Mouse (Mus musculus) forebrain, postnatal 0 days (tissue): Measurements from ENCODE around the gene Gtf3c5. TPM values are rescaled to one million over a fixed set of nuclear protein-coding genes. Genes with fewer than 3 reads are reported as not detected.

Experiments used
- ATAC-seq: fragments of 200-750 bp; cut with Nextera tagmentation; 2 replicates; pipeline ENCODE4 v1.8.0; 2017; ENCODE audit warnings: mild to moderate bottlenecking, moderate library complexity
- DNase-seq: peaks from one replicate; pipeline ENCODE4 v3.0.0-alpha.2; 2015
- H3K27ac ChIP-seq: fragments of 300-500 bp; sonication (generic); 2 replicates; pipeline ENCODE4 v1.5.1; 2014; ENCODE audit warnings: low read depth, mild to moderate bottlenecking, antibody characterized with exemption, low read length, moderate library complexity, mixed read lengths
- H3K27me3 ChIP-seq: fragments of 300-500 bp; sonication (generic); 2 replicates; pipeline ENCODE4 v1.6.1; 2014; ENCODE audit warnings: mild to moderate bottlenecking, low read length, mixed read lengths; ENCODE audit not compliant: insufficient read depth
- H3K36me3 ChIP-seq: fragments of 300-500 bp; sonication (generic); 2 replicates; pipeline ENCODE4 v1.6.1; 2014; ENCODE audit warnings: mild to moderate bottlenecking, moderate library complexity; ENCODE audit not compliant: insufficient read depth
- H3K4me1 ChIP-seq: fragments of 300-500 bp; sonication (generic); 2 replicates; pipeline ENCODE4 v1.6.1; 2014; ENCODE audit warnings: antibody characterized with exemption; ENCODE audit not compliant: insufficient read depth
- H3K4me2 ChIP-seq: fragments of 300-500 bp; sonication (generic); 2 replicates; pipeline ENCODE4 v1.6.1; 2014; ENCODE audit warnings: low read depth, mild to moderate bottlenecking, moderate library complexity
- H3K4me3 ChIP-seq: fragments of 300-500 bp; sonication (generic); 2 replicates; pipeline ENCODE4 v1.5.1; 2014; ENCODE audit warnings: low read depth, low read length, mixed read lengths
- H3K9ac ChIP-seq: fragments of 300-500 bp; sonication (generic); 2 replicates; pipeline ENCODE4 v1.6.1; 2014; ENCODE audit warnings: mild to moderate bottlenecking
- H3K9me3 ChIP-seq: fragments of 300-500 bp; sonication (generic); 2 replicates; pipeline ENCODE4 v1.6.1; 2016; ENCODE audit warnings: low read length
- CTCF ChIP-seq: sonication (generic); IDR thresholded peaks from 2 replicates; pipeline ENCODE4 v1.5.1; 2016; ENCODE audit warnings: antibody characterized with exemption, control low read depth, low read depth
- WGBS: fragments of 180-500 bp; shearing (Covaris S2); extraction: QIAGEN DNeasy Blood & Tissue Kit; methylation state at CpG from one replicate; pipeline ENCODE4 v1.1.7; 2014; 5-methylcytosine and 5-hydroxymethylcytosine counted together
- polyA plus RNA-seq: library from polyadenylated mRNA; unstranded; fragments of >200 nt; fragmentation: Nextera tagmentation; extraction: Ambion mirVana; gene quantifications from 2 replicates; pipeline ENCODE4 v1.2.1, GENCODE M21; 2015
- total RNA-seq: library from RNA; depleted of rRNA; stranded (reverse); fragments of >200 nt; gene quantifications from 2 replicates; pipeline ENCODE4 v1.2.3, GENCODE M21; 2014

The Gtf3c5 gene
- total and polyA plus RNA-seq, 2 experiments from 2014 or later, result 32.7 to 33.3 TPM

DNA sequence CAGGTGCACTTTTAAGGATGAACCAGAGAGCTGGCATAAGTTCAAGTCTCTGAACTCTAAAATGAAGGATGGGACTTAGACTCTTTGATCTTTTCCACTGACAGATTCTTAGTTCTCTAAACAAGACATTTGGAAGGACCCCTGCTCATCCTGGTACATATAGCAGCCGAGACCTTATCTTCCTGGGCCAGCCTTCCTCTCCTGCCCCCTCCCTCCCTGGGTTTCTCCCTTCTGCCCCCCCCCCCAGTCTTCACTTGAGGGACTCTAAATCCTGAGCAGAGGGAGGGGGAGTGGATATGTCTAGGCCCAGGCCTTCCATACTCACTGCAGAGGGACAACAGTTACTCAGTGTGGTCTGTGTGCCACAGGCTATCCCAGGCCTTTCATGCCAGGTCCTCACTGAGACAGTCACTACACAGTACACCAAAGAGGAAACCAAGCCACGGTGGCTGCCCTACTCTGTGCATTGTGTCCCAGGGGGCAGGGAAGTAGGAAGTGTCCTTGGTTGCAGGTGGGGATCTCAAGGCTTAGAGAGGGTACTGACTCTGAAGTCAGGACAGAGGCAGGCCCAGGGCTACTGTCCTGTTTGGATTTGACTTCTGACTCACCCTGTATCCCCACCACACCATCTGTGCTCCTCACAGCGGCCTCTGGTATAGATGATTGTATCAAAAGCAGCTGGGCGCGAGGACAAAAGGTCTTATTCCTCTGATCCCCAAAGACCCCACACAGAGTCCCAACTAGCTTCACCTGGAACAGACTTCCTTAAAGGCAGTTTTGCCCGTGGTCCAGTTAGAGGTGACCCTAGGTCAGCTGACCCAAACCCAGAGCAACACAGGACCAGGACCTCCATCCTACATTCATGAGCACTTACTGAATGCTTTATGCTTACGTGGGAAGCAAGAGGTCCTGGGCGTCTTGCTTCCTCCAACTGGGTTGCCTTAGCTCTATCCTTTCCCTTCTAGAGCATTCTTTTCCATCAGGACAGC lies 34.2 kb upstream of the Gtf3c5 start:
- TF ChIP-seq CTCF, result no peak
- 77% methylated on average over 8 of the region's 8 CpGs for WGBS

GRCm38 (mm10) chr2:28616874-28617273 lies 33.3 kb upstream of the Gtf3c5 start:
- H3K27ac ChIP-seq, result no peak overlapping the region
- no peaks in the 10 kb centered on the region for H3K4me1 ChIP-seq
- DNase-seq (no peak), ATAC-seq (no peak)
- H3K9me3 ChIP-seq, result no peaks in the 10 kb centered on the region
- 0 out of 2 replicates have a peak, but pooled peaks cover 4% of the 10 kb centered on the region for H3K27me3 ChIP-seq
- H3K4me3 ChIP-seq, result no peak overlapping the region
- WGBS, result 84% methylated on average over 9 of the region's 9 CpGs
- H3K9ac ChIP-seq, result no peak overlapping the region
- no peak for TF ChIP-seq CTCF
- no peak overlapping the region for H3K4me2 ChIP-seq
- no peaks in the 10 kb centered on the region for H3K36me3 ChIP-seq

More for the DNA sequence above, 34.2 kb upstream of the Gtf3c5 start:
- ATAC-seq, result no peak
- Histone ChIP-seq H3K36me3 (no peaks in the 10 kb centered on the region), H3K4me1 (no peaks in the 10 kb centered on the region), H3K9ac (no peak overlapping the region), H3K27me3 (0 out of 2 replicates have a peak, but pooled peaks cover 4% of the 10 kb centered on the region), H3K9me3 (no peaks in the 10 kb centered on the region), H3K27ac (no peak overlapping the region), H3K4me2 (no peak overlapping the region), H3K4me3 (no peak overlapping the region)
- no peak for DNase-seq

DNA sequence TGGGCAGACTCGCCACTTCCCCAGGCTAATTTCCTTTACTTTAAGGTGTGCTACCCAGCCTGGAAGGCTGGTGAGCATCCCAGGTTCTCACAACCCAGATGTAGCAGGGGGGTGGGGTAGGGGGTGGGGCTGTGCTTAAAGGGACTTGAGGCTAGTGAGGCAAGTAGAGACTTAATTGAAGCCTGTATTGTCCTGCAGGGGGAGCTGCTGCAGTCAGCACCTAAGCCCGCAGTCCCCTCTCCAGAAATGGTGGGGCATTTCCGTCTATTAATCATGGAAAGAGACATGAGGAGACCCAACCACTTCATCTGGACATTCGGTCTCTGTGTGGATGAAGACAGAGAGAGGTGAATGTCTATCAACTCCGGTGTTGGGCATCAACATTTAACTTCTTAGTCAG lies 32.8 kb upstream of the Gtf3c5 start:
- H3K27me3 ChIP-seq, result 0 out of 2 replicates have a peak, but pooled peaks cover 4% of the 10 kb centered on the region
- no peaks in the 10 kb centered on the region for H3K36me3 ChIP-seq
- no peak overlapping the region for H3K4me3 ChIP-seq
- TF ChIP-seq CTCF, result 0 out of 2 replicates have a peak, but pooled peaks have one; percentile 6
- no peak for DNase-seq
- no peak overlapping the region for H3K9ac ChIP-seq
- H3K9me3 ChIP-seq, result no peaks in the 10 kb centered on the region
- H3K4me1 ChIP-seq, result no peaks in the 10 kb centered on the region
- no peak overlapping the region for H3K27ac ChIP-seq
- no peak overlapping the region for H3K4me2 ChIP-seq
- ATAC-seq, result no peak
- WGBS, result 49% methylated on average over 5 of the region's 5 CpGs

DNA sequence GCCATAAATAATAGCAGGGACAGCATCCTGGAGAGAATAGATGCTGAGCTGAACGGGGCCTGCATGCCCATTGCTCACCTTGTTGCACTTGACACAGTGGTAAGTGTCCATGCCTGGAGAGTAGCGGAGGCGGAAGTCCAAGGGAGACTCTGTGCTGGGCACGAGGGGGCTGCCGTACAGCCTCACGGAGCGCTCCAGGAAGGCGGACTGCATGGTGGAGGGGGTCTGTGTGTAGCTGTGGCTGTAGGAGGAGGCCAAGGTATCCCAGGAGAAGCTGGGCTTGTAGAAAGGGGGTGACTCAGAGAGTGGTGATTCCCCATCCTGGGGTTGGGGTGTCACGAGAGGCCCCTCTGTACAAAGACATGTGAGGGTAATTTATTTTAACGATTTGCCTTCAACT lies 30.0 kb upstream of the Gtf3c5 start:
- no peak for TF ChIP-seq CTCF
- ATAC-seq (no peak), DNase-seq (no peak)
- Histone ChIP-seq H3K27me3 (no peaks in the 10 kb centered on the region), H3K9me3 (no peaks in the 10 kb centered on the region), H3K9ac (no peak overlapping the region), H3K4me3 (no peak overlapping the region), H3K4me1 (no peaks in the 10 kb centered on the region), H3K4me2 (no peak overlapping the region), H3K27ac (no peak overlapping the region), H3K36me3 (no peaks in the 10 kb centered on the region)
- WGBS, result 89% methylated on average over 10 of the region's 10 CpGs

GRCm38 (mm10) chr2:28612436-28613063 lies 29.0 kb upstream of the Gtf3c5 start:
- no peak for TF ChIP-seq CTCF
- 64% methylated on average over 10 of the region's 10 CpGs for WGBS

GRCm38 (mm10) chr2:28611407-28611787 lies 27.8 kb upstream of the Gtf3c5 start:
- ATAC-seq, result no peak
- 89% methylated on average over 17 of the region's 17 CpGs for WGBS
- TF ChIP-seq CTCF, result no peak

More at GRCm38 (mm10) chr2:28612436-28613063, 29.0 kb upstream of the Gtf3c5 start:
- Histone ChIP-seq H3K27ac (no peak overlapping the region), H3K4me1 (no peaks in the 10 kb centered on the region), H3K36me3 (no peaks in the 10 kb centered on the region), H3K4me2 (no peak overlapping the region), H3K4me3 (no peak overlapping the region), H3K27me3 (no peaks in the 10 kb centered on the region), H3K9me3 (no peaks in the 10 kb centered on the region), H3K9ac (no peak overlapping the region)
- ATAC-seq (no peak), DNase-seq (no peak)

More at GRCm38 (mm10) chr2:28611407-28611787, 27.8 kb upstream of the Gtf3c5 start:
- H3K4me2 ChIP-seq, result no peak overlapping the region
- no peaks in the 10 kb centered on the region; the same call in 1 of the 2 replicates for H3K36me3 ChIP-seq
- DNase-seq, result no peak
- H3K27ac ChIP-seq, result no peak overlapping the region
- no peaks in the 10 kb centered on the region for H3K9me3 ChIP-seq
- no peak overlapping the region for H3K4me3 ChIP-seq
- H3K4me1 ChIP-seq, result no peaks in the 10 kb centered on the region
- H3K9ac ChIP-seq, result no peak overlapping the region
- no peaks in the 10 kb centered on the region for H3K27me3 ChIP-seq
